Mouse (Mus musculus) cortical plate, adult 2 months (tissue): ENCODE results near the gene Cdc42ep4. TPM values are rescaled to one million over a fixed set of nuclear protein-coding genes. Genes with fewer than 3 reads are reported as not detected.

Experiments
- H3K27ac ChIP-seq: fragments of 200-500 bp; 2 replicates; pipeline ENCODE4 v1.5.1; 2012; ENCODE audit warnings: low read length, control low read depth, inconsistent platforms; ENCODE audit not compliant: insufficient read depth
- H3K4me1 ChIP-seq: fragments of 200-500 bp; 2 replicates; pipeline ENCODE4 v1.6.1; 2011; ENCODE audit warnings: low read length; ENCODE audit not compliant: control insufficient read depth, insufficient read depth
- H3K4me3 ChIP-seq: fragments of 200-500 bp; 2 replicates; pipeline ENCODE4 v1.5.1; 2011; ENCODE audit warnings: mild to moderate bottlenecking, low read length, control low read depth; ENCODE audit not compliant: insufficient read depth
- CTCF ChIP-seq: fragments of 200-500 bp; IDR thresholded peaks from 2 replicates; pipeline ENCODE4 v1.5.1; 2011; ENCODE audit warnings: mild to moderate bottlenecking, control low read depth, low read length; ENCODE audit not compliant: insufficient read depth; ENCODE audit errors: extremely low read depth
- POLR2A ChIP-seq: fragments of 200-500 bp; IDR thresholded peaks from 2 replicates; pipeline ENCODE4 v1.6.1; 2011; ENCODE audit warnings: mild to moderate bottlenecking, low read length, control low read depth; ENCODE audit not compliant: insufficient read depth; ENCODE audit errors: extremely low read depth
- polyA plus RNA-seq: library from polyadenylated mRNA; depleted of rRNA; stranded (reverse); fragments of >200 nt; gene quantifications from 2 replicates; pipeline ENCODE4 v1.2.3, GENCODE M21; 2012

Gene Cdc42ep4
- polyA plus RNA-seq, 1 experiment, result 24.3 TPM

- no peak for TF ChIP-seq CTCF
- no peak for TF ChIP-seq POLR2A
- H3K4me3 ChIP-seq, result no peak overlapping the region
- H3K4me1 ChIP-seq, result peaks cover 2% of the 10 kb centered on the region; the same call in 1 of the 2 replicates
- H3K27ac ChIP-seq, result peak overlapping the region; percentile 73; the same call in 1 of the 2 replicates
These were observed 27.3 kb upstream of the Cdc42ep4 start for GRCm38 (mm10) chr11:113778733-113779679.

- no peak overlapping the region for H3K4me3 ChIP-seq
- H3K27ac ChIP-seq, result peak overlapping the region; percentile 15; the same call in 1 of the 2 replicates
- peaks cover 2% of the 10 kb centered on the region; the same call in 1 of the 2 replicates for H3K4me1 ChIP-seq
- TF ChIP-seq CTCF, result no peak
- TF ChIP-seq POLR2A, result no peak
These were observed 26.3 kb upstream of the Cdc42ep4 start for GRCm38 (mm10) chr11:113777878-113778464.

- Histone ChIP-seq H3K4me1 (no peaks in the 10 kb centered on the region), H3K27ac (no peak overlapping the region)
These were observed 25.3 kb upstream of the Cdc42ep4 start for GRCm38 (mm10) chr11:113776851-113777511.

GRCm38 (mm10) chr11:113774773-113775172 is 23.1 kb upstream of the Cdc42ep4 start:
- Histone ChIP-seq H3K4me1 (no peaks in the 10 kb centered on the region), H3K27ac (no peak overlapping the region), H3K4me3 (no peak overlapping the region)
- TF ChIP-seq POLR2A, result no peak
- no peak for TF ChIP-seq CTCF

More at GRCm38 (mm10) chr11:113776851-113777511, 25.3 kb upstream of the Cdc42ep4 start:
- no peak overlapping the region for H3K4me3 ChIP-seq
- TF ChIP-seq CTCF, result no peak
- no peak for TF ChIP-seq POLR2A

GRCm38 (mm10) chr11:113773191-113773590 is 21.5 kb upstream of the Cdc42ep4 start:
- TF ChIP-seq POLR2A, result no peak
- no peak for TF ChIP-seq CTCF
- H3K4me3 ChIP-seq, result no peak overlapping the region
- H3K27ac ChIP-seq, result no peak overlapping the region
- no peaks in the 10 kb centered on the region for H3K4me1 ChIP-seq

GRCm38 (mm10) chr11:113771187-113771586 is 19.5 kb upstream of the Cdc42ep4 start:
- TF ChIP-seq POLR2A (no peak), CTCF (no peak)
- no peak overlapping the region for H3K4me3 ChIP-seq
- no peaks in the 10 kb centered on the region; the same call in none of the 2 replicates for H3K4me1 ChIP-seq
- no peak overlapping the region for H3K27ac ChIP-seq

GRCm38 (mm10) chr11:113768356-113768755 is 16.7 kb upstream of the Cdc42ep4 start:
- Histone ChIP-seq H3K4me3 (no peak overlapping the region), H3K27ac (no peak overlapping the region), H3K4me1 (no peaks in the 10 kb centered on the region; the same call in none of the 2 replicates)
- no peak for TF ChIP-seq POLR2A
- TF ChIP-seq CTCF, result no peak

GRCm38 (mm10) chr11:113767285-113767684 is 15.6 kb upstream of the Cdc42ep4 start:
- Histone ChIP-seq H3K4me3 (no peak overlapping the region), H3K27ac (no peak overlapping the region), H3K4me1 (no peaks in the 10 kb centered on the region; the same call in none of the 2 replicates)
- no peak for TF ChIP-seq CTCF
- TF ChIP-seq POLR2A, result no peak
